ENCODE assay signal across 15 mouse cellular contexts in genomic region chr2:85001497-85001896, GRCm38 (mm10). TPM values are rescaled to one million over a fixed set of nuclear protein-coding genes. Genes with fewer than 3 reads are reported as not detected.
DNase-seq lines count a peak whose midpoint lies in the region; ATAC-seq and TF ChIP-seq lines count a peak whose summit lies in the region.
"Had no signal": no experiment of that assay in that cellular context is flagged by ENCODE, and none has a peak within 500 bp of the region (broad histone marks: within the 10 kb centered on the region; RNA-seq: fewer than 3 reads in every experiment).

No protein-coding gene starts in this region.

- no peak overlapping the region for H3K4me3 ChIP-seq in gastrocnemius, adult 2 months
- no peak overlapping the region for H3K4me3 ChIP-seq in C2C12 (ENCODE audit: insufficient read depth, poor library complexity, severe bottlenecking)
- no peak overlapping the region for H3K4me3 ChIP-seq in lung, postnatal 0 days (ENCODE audit: low read depth, low read length)
- H3K4me3 ChIP-seq: erythroblast, embryonic 14.5 days had no signal

- H3K4me2 ChIP-seq in lung, postnatal 0 days (replicated peaks; ENCODE audit: low read depth, low read length): no peak overlapping the region

- peak; percentile 81 for ATAC-seq in lung, postnatal 0 days

- H3K36me3 ChIP-seq in C2C12 (ENCODE audit: control insufficient read depth, insufficient read depth): no peaks in the 10 kb centered on the region
- H3K36me3 ChIP-seq in lung, postnatal 0 days (ENCODE audit: insufficient read depth, low read length): no peaks in the 10 kb centered on the region

- no peak overlapping the region for H3K9ac ChIP-seq in lung, postnatal 0 days (replicated peaks; ENCODE audit: low read depth)

- intact Hi-C loops in gastrocnemius, adult 2 months (cut with DNase I): no loop called here
- intact Hi-C loops in gastrocnemius, postnatal 36 days (cut with DNase I): no loop called here

- H3K79me3 ChIP-seq in C2C12 (ENCODE audit: low read depth): no peaks in the 10 kb centered on the region

- DNase-seq in gastrocnemius, adult 2 months: no peak
- no peak for DNase-seq in gastrocnemius, postnatal 36 days
- peak; percentile 14 to 33 for DNase-seq in kidney, adult 8-10 months
- peak; percentile 48 for DNase-seq in lung, postnatal 0 days (ENCODE audit: low spot score)
- DNase-seq in right cerebral cortex, postnatal 14 days: no peak
- DNase-seq in ovary, postnatal 10 days (ENCODE audit: low spot score): no peak
- no peak for DNase-seq in embryo, embryonic 10 days (ENCODE audit: low spot score)

- H3K4me1 ChIP-seq in lung, postnatal 0 days (ENCODE audit: insufficient read depth, low read depth, low read length): no peaks in the 10 kb centered on the region; the same call in 1 of the 2 replicates

- H3K27me3 ChIP-seq in C2C12 (ENCODE audit: control insufficient read depth, insufficient read depth, insufficient read length): no peaks in the 10 kb centered on the region
- H3K27me3 ChIP-seq in lung, postnatal 0 days (replicated peaks; ENCODE audit: insufficient read depth, low read length): no peaks in the 10 kb centered on the region
- H3K27me3 ChIP-seq: CH12.LX had no signal

- no peaks in the 10 kb centered on the region for H3K79me2 ChIP-seq in C2C12 (ENCODE audit: control insufficient read depth, insufficient read depth)

- TF ChIP-seq CTCF in gastrocnemius, adult 2 months (IDR thresholded peaks at IDR 0.05): no peak
- no peak for TF ChIP-seq CTCF in C2C12 (IDR thresholded peaks at IDR 0.05; ENCODE audit: control insufficient read depth, insufficient read depth, insufficient read length)
- TF ChIP-seq CTCF in lung, postnatal 0 days (IDR thresholded peaks at IDR 0.05): no peak

- H3ac ChIP-seq in C2C12 (ENCODE audit: control insufficient read depth, insufficient read length, low read depth): no peak overlapping the region

- H3K27ac ChIP-seq in gastrocnemius, adult 2 months: peak overlapping the region; percentile 64
- H3K27ac ChIP-seq in lung, postnatal 0 days (ENCODE audit: low read length): no peak overlapping the region

- TF ChIP-seq EP300 in lung, postnatal 0 days (IDR thresholded peaks at IDR 0.05): peak; percentile 71

- H3K9me3 ChIP-seq in lung, postnatal 0 days (ENCODE audit: low read length): no peaks in the 10 kb centered on the region

- WGBS in lung, postnatal 0 days: 51% methylated on average over 13 of the region's 13 CpGs

TF ChIP-seq in C2C12, 6 proteins besides CTCF, POLR2A, EP300 and RAD21:
- no peak for TF ChIP-seq CEBPB (IDR thresholded peaks at IDR 0.05; ENCODE audit: low read depth)
- TF ChIP-seq FOSL1 (IDR thresholded peaks at IDR 0.05; ENCODE audit: insufficient read depth, low read length, poor library complexity, severe bottlenecking): peak; percentile 63
- no peak for TF ChIP-seq USF1 (IDR thresholded peaks at IDR 0.05; ENCODE audit: low read depth)
- peak; percentile 54 for TF ChIP-seq MAX (IDR thresholded peaks at IDR 0.05)
- TF ChIP-seq MYOG (IDR thresholded peaks at IDR 0.05; ENCODE audit: control insufficient read depth, extremely low read depth, insufficient read length): no peak
- no peak for TF ChIP-seq MYOD1 (IDR thresholded peaks at IDR 0.05; ENCODE audit: control insufficient read depth, insufficient read length, low read depth)

RNA-seq across cellular contexts. Expression of gene Prg3, which starts 13.5 kb away (rescaled TPM):
- total RNA-seq in gastrocnemius, adult 2 months (2021): not detected
- not detected for total RNA-seq in gastrocnemius, postnatal 36 days (2021)
- polyA plus RNA-seq in C2C12 (2012; fragmentation: generic; extraction: Trizol): not detected
- polyA plus RNA-seq in lung, postnatal 0 days (2015; fragmentation: Nextera tagmentation; extraction: Ambion mirVana): not detected in 2 replicates
- total RNA-seq: CH12.LX; gastrocnemius, adult 8-10 months; layer of hippocampus, adult 8-10 months had no signal
- polyA plus RNA-seq: hindbrain, embryonic 11.5 days; limb, embryonic 11.5 days had no signal

RNA-seq across cellular contexts. Expression of gene Prg2, which starts 21.2 kb away (rescaled TPM):
- not detected for total RNA-seq in gastrocnemius, adult 2 months (2021)
- not detected for total RNA-seq in gastrocnemius, postnatal 36 days (2021)
- polyA plus RNA-seq in C2C12 (2012; fragmentation: generic; extraction: Trizol): not detected
- polyA plus RNA-seq in lung, postnatal 0 days (2015; fragmentation: Nextera tagmentation; extraction: Ambion mirVana): not detected in 2 replicates
- total RNA-seq: gastrocnemius, adult 8-10 months; layer of hippocampus, adult 8-10 months had no signal
- polyA plus RNA-seq: erythroblast, embryonic 14.5 days; hindbrain, embryonic 11.5 days had no signal

RNA-seq across cellular contexts. Expression of gene Ssrp1, which starts 35.5 kb away (rescaled TPM):
- total RNA-seq in gastrocnemius, adult 2 months (2021): 10 to 100 TPM; 28.5 to 30.8 TPM
- total RNA-seq in gastrocnemius, postnatal 36 days (2021): 10 to 100 TPM; 24.4 to 28.3 TPM
- polyA plus RNA-seq in C2C12 (2012; fragmentation: generic; extraction: Trizol): 195 TPM
- 81.8 and 87.3 TPM in 2 replicates for polyA plus RNA-seq in lung, postnatal 0 days (2015; fragmentation: Nextera tagmentation; extraction: Ambion mirVana)

RNA-seq across cellular contexts. Expression of gene P2rx3, which starts 35.8 kb away (rescaled TPM):
- under 1 TPM; 0.36 to 0.59 TPM for total RNA-seq in gastrocnemius, adult 2 months (2021)
- total RNA-seq in gastrocnemius, postnatal 36 days (2021): under 1 TPM; 0.57 to 0.69 TPM
- 0.30 TPM for polyA plus RNA-seq in C2C12 (2012; fragmentation: generic; extraction: Trizol)
- 0.07 and 0.08 TPM in 2 replicates for polyA plus RNA-seq in lung, postnatal 0 days (2015; fragmentation: Nextera tagmentation; extraction: Ambion mirVana)
- total RNA-seq: common myeloid progenitor, adult 5-6 weeks had no signal
- polyA plus RNA-seq: erythroblast, embryonic 14.5 days had no signal

RNA-seq across cellular contexts. Expression of gene Tnks1bp1, which starts 46.3 kb away (rescaled TPM):
- 10 to 100 TPM; 23.3 to 29.7 TPM for total RNA-seq in gastrocnemius, adult 2 months (2021)
- 10 to 100 TPM; 27.2 to 29.6 TPM for total RNA-seq in gastrocnemius, postnatal 36 days (2021)
- 58.6 TPM for polyA plus RNA-seq in C2C12 (2012; fragmentation: generic; extraction: Trizol)
- polyA plus RNA-seq in lung, postnatal 0 days (2015; fragmentation: Nextera tagmentation; extraction: Ambion mirVana): 40.3 and 40.7 TPM in 2 replicates

Comparison
In these comparisons a context has a peak if more than half of its experiments do, and no peak if none do; other contexts are left out.
1. DNase-seq: peak in kidney, adult 8-10 months (2 of 2) and lung, postnatal 0 days (single experiment); none in gastrocnemius, adult 2 months (single experiment), gastrocnemius, postnatal 36 days (0 of 2), right cerebral cortex, postnatal 14 days (single experiment), ovary, postnatal 10 days (single experiment) and embryo, embryonic 10 days (single experiment).